Mouse (Mus musculus) cortical plate, adult 2 months (tissue): ENCODE results near the gene Dennd2a.

Source experiments
- CTCF ChIP-seq: fragments of 200-500 bp; IDR thresholded peaks from 2 replicates; pipeline ENCODE4 v1.5.1; 2011; ENCODE audit warnings: mild to moderate bottlenecking, control low read depth, low read length; ENCODE audit not compliant: insufficient read depth; ENCODE audit errors: extremely low read depth
- POLR2A ChIP-seq: fragments of 200-500 bp; IDR thresholded peaks from 2 replicates; pipeline ENCODE4 v1.6.1; 2011; ENCODE audit warnings: mild to moderate bottlenecking, low read length, control low read depth; ENCODE audit not compliant: insufficient read depth; ENCODE audit errors: extremely low read depth

DNA sequence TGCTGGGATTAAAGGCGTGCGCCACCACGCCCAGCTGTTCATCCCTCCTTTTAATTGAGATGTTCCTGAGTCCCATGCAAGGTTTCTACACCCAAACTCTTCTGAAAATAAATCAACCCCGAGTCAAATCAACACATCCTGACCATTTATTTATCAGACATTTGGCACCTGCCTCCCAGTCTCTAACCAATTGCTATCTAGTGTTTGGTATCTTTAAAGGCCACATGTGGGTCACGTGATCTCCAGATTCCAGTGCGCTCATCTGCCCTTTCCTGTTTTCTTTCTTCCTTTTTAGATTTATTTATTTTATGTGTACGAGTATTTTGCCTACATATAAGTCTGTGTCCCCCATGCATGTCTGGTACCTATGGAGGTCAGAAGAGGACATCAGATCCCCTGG, 134.0 kb downstream of the Dennd2a start:
- TF ChIP-seq POLR2A = no peak
- TF ChIP-seq CTCF = no peak
